Mouse (Mus musculus): ENCODE results near the gene Zfp276. TPM values are rescaled to one million over a fixed set of nuclear protein-coding genes. Genes with fewer than 3 reads are reported as not detected.

The Zfp276 gene
- polyA plus RNA-seq, 1 experiment, result 7.1 TPM

DNA sequence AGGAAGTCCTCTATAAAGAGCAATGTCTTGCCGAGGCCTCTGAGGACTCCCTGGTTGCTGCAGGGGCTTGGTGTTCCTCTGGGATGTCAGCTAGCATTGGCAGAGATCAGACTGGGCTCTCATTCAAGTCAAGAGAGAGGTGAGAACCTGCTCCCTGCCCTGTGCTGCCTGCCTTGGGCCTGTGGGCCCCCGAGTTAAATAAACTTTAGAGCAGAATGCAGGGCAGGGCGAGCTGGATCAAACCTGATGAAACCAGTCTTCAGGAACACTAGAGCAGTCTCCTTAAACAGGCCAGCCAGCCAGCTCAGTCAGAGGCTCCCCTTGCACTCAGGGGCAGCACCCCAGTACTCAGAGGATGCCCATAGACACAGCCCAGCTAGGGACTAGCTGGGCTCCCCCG, 17.9 kb downstream of the Zfp276 start:
- TF ChIP-seq GATA1 (IDR thresholded peaks at IDR 0.05; ENCODE audit: low read length), result no peak

DNA sequence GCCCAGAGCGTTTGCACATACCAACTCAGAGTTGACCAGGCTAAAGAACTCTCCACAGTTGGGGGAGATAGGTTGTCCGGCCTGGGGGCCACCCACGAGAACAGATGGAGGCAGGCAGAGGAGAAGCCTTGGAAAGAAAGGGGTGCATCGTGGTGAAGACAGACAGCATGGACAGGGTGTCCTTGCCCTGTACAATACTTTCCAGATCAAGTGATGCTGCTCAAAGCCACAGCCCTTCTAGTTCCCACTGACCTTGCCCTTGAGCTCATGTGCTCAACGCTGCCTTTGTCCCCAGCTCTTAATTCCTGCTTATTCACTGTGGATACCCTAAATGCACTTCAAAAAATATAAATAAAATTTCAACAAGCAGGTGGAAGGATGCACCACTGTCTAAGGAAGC, 20.5 kb downstream of the Zfp276 start:
- no peak for TF ChIP-seq GATA1 (IDR thresholded peaks at IDR 0.05; ENCODE audit: low read length)

DNA sequence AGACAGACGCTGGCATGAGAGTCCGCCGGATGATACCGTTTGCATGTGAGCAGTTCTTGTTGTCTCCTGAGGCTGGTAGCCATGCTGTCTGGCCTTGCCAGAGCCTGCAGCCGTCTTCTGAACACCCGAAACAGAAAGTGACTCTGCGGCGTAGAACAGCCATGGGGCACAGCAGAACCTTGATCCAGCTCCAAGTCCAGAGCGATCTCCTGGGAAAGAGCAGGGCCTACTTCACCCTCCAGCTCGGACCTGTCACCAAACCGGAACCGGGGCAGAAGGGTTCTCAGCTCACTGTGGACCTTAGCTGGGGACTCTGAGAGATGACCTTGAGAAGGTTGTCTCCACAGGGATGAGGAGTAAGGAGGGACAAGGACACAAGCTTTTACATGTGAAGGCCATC, 21.1 kb downstream of the Zfp276 start:
- TF ChIP-seq GATA1 (IDR thresholded peaks at IDR 0.05; ENCODE audit: low read length), result no peak

DNA sequence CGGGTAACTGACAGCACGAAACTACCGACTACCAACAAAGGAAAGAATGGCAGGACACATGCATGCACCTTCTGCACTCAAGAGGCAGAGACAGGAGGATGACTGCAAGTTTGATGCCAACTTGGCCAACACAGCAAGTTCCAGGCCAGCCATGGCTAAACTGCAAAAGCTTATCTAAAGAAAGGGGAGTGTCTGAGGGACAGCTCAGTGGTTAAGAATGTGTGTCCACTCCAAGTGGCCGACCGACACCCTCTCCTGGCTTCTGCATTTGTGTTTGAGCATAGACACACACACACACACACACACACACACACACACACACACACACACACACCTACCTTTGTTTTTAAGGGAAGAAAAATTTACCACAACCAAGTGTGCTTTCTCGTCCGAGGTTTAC, 24.4 kb downstream of the Zfp276 start:
- TF ChIP-seq GATA1 (IDR thresholded peaks at IDR 0.05; ENCODE audit: low read length), result no peak

DNA sequence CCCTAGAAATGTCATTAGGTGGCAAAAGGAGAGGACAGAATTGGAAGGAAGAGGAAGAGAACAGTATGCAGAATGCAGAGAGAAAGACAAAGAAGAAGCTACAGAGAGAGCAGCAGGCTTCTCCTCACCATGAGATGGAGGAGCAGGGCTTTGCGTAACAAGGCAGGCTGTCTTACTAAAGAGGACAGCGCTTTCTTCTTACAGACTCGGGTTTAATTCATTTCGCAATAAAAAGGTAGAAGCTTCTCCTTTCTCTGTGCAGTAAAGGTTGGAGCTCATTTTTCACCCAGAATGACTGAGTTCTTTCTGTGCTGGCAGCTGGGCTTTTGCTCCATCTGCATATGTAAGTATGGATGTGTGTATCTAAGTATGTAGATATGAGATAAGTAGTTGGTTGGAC, 25.8 kb downstream of the Zfp276 start:
- no peak for TF ChIP-seq GATA1 (IDR thresholded peaks at IDR 0.05; ENCODE audit: low read length)

DNA sequence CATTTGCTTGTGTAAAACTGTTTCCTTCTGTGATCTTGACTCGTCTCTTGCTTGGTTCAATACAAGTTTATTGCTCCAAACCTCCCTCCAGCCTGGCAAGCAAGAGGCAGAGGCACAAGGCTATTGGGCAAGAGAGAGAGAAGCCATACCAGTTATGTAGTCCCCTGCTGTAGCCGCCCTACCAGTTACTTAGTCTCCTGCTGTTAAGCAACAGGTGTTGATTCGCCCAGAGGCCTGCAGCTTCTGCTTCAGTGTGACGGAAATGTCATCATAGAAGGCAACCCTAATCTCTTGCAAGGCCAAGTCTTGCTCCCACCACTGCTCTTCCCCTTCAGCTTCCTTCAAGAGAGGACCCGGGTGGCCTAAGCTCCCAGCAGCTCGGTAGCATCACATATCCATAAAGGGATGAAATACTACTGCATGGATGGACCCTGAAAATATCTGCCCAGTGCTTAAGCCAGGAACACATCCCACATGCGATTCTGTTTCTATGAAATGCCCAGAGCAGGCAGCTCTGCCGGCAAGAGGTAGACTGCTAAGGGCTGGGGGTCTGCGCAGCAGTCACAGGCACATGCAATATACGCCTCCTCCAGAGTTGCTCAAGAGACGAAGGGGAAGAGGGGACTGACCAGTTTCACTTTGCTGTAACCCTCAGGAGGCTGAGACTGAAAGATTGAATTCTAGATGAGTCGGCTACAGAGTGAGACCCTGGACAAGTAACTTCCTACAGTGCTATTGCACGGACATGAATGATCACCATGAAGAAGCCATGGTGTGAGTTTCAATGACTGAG, 26.5 kb downstream of the Zfp276 start:
- no peak for TF ChIP-seq GATA1 (IDR thresholded peaks at IDR 0.05; ENCODE audit: low read length)

DNA sequence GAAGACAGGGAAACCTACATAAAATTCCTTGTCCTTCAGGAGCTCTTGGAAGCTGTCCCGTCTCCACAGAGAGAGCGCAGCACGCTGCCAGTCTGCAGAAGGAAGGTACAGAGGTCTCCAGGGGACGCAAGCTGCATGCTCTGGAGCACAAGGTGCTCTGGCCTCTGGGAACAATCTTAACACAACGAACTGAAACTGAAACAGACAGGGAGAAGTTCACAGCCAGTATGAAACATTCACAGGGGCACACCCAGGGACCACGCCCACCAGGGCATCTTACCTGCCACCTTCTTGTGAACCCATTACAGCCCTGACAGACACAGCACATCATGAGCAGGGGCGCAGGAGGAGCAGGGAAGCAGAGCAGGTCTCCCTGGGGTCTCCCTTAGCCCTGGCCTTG, 30.0 kb downstream of the Zfp276 start:
- TF ChIP-seq GATA1 (IDR thresholded peaks at IDR 0.05; ENCODE audit: low read length), result no peak

DNA sequence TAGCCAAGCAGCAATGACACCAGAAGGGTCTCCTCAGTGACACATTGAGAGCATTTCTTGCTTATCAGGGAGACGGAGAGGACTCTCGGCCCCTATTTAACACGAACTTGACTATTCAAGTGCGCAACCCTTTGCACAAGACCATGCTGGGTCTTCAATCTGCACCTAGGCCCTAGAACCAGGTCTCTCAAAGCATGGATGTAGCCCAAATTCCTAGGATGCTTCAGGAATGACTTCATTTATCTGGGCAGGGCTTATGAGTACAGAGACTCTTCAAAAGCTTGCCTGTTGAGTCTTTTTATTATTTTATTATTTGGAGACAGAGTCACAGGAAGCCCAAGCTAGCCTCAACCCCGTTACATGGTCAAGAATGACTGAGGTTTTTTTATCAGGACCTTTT, 30.5 kb downstream of the Zfp276 start:
- TF ChIP-seq GATA1 (IDR thresholded peaks at IDR 0.05; ENCODE audit: low read length), result no peak

DNA sequence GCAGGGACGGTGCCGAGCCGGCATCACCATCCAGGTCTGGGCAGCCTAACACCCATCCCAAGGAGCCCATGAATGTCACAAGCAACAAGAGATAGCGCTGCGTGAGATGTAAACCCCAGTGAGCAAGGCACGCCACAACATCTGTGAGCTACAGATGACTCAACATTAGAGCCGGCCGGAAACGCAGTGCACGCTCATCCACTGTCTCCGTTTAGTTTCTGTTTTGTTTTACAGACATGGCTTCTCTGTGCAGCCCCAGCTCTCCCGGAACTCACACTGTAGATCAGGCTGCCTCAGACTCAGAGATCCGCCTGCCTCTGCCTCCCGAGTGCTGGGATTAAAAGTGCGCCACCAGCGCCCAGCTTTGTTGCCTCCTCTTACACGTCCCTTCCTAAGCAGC, 33.4 kb downstream of the Zfp276 start:
- no peak for TF ChIP-seq GATA1 (IDR thresholded peaks at IDR 0.05; ENCODE audit: low read length)

DNA sequence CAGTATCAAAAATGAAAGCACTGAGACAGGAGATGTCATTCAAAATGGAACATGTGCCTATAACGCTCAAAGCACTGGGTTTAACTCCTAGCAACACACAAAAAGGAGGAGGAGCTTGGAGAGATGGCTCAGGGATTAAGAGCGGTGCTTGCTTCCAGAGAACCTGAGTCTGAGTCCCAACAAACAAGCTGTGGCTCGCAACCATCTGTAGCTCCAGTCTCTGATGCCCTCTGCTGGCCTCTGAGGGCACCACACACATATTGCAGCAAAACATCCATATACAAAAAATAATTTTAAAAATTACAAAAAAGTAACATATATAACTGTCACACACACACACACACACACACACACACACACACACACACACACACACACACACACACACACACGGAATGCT, 36.2 kb downstream of the Zfp276 start:
- no peak for TF ChIP-seq GATA1 (IDR thresholded peaks at IDR 0.05; ENCODE audit: low read length)

DNA sequence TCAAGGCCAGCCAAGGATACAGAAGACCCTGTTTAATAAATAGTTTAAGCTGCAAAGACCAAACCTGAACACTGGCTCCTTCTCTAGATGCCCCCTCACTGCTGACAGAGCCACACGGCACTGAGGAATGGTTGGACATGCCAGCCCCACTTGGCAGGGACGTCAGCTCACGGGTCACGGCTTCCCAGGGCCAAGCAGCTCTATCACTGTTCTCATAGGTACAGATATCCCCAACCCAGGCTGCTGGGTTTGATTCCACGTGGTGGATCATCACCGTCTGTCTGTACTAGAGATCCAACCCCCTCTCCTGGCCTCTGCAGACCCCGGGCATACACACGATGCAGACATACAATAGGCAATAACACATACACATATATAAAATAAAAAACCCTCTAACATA, 36.7 kb downstream of the Zfp276 start:
- TF ChIP-seq GATA1 (IDR thresholded peaks at IDR 0.05; ENCODE audit: low read length), result no peak

DNA sequence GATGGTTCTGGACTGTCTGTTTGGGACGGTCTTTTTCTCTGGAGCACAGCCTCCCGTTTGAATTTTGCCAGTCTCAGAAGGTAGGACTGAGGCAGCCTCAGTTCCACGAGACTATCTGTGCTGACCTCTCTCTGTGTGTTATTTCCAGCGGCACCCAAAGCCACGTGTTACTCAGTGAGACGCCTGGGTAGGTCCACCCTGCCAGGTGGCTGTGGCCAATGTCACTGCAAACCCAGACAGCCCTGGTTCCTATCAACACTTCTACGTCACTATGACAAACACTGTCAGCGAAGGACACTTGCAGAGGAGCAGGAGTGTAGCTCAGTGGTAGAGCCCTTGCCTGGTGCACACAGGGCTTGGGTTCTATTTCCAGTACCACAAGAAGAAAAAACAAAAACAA, 37.7 kb downstream of the Zfp276 start:
- no peak for TF ChIP-seq GATA1 (IDR thresholded peaks at IDR 0.05; ENCODE audit: low read length)

DNA sequence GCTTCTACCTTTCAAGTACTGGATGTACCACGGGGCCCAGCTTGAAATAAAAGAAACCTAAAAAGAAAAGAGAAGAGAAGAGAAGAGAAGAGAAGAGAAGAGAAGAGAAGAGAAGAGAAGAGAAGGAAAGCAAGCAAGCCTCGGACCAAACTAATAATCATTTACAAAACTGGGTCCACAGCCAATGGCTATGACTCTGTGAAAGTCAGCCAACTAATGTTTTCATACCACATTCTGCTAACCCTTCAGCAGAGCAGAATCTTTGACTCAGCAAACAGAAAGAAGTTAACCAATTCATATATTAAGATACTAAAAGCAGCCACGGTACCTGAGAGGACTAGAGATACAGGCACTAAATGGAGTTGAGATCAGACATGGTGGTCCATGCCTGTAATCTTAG, 38.3 kb downstream of the Zfp276 start:
- TF ChIP-seq GATA1 (IDR thresholded peaks at IDR 0.05; ENCODE audit: low read length), result no peak

DNA sequence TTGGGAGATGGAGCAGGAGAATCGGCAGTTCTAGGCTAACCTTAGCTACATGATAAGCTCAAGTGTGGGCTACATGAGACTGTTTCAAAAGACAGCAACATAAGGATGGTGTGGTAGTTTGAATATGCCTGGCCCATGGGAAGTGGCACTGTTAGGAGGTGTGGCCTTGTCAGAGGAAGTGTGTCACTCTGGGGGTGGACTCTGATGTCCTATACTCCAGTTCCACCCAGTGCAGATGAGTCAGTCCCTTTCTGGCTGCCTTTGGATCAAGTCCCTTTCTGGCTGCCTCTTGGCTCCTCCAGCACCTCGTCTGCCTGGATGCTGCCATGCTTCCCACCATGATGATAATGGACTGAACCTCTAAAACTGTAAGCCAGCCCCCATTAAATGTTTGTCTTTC, 38.8 kb downstream of the Zfp276 start:
- TF ChIP-seq GATA1 (IDR thresholded peaks at IDR 0.05; ENCODE audit: low read length), result no peak

DNA sequence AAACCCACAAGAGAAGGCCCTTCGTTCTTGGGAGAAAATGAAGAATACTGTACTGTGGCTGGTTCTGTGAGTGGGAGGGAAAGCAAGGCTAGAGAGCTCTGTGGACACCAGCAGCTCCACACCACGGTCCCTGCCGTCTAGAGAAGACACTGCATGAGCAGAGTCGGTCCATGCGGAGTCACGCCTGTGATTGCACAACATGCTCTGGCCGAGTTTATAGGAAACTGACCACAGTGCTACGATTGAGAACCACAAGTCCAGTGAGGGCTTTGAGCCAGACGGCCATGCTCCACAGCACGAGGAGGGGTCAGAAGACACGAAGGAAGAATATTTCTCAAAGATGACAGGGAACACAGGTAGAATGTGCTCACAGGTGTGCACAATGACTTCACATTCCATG, 44.3 kb downstream of the Zfp276 start:
- no peak for TF ChIP-seq GATA1 (IDR thresholded peaks at IDR 0.05; ENCODE audit: low read length)

DNA sequence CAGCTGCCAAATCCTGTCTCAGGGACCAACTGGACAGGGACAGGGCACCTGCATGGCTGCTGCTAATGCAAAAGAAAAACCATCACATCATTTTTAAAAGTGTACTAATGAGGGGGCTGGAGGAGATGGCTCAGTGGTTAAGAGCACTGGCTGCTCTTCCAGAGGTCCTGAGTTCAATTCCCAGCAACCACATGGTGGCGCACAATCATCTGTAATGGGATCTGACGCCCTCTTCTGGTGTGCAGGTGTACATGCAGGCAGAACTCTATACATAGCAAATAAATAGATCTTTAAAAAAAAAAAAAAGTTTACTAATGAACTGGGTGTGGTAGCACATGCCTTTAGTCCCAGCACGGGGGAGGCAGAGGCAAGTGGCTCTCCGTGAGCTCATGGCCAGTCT, 54.7 kb downstream of the Zfp276 start:
- TF ChIP-seq GATA1 (IDR thresholded peaks at IDR 0.05; ENCODE audit: low read length), result no peak

DNA sequence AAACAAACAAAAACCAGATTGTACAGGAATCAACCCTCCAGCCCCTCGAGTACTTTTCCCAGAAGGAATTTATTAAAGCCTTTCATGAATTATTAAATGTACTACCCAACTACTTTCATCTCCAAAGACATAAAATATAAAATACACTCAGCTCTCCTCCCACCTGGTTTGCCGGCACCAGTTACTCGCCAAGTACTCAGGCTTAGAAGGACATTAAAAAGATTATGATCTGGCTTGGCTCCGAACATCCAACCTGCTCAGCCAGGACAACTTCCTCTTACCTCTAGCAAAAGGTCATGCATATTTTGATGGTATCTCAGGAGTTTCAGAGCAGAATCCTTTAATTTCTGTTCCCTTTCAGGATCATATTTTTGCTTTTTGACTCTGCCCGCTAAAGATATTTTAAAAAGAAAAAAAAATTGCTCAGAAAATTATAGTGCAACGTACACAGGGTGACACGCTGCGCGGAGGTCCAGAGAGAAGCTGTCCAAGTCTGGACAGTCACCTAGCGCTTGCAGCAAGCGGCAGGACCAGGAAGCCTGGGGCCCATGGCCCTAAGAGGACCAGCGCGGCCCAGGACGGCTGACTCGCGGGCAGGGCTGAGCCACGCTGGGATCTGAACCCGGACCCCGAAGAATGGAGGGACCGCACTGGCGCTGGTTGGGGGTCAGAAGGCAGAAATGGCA, 63.9 kb downstream of the Zfp276 start:
- TF ChIP-seq GATA1 (IDR thresholded peaks at IDR 0.05; ENCODE audit: low read length), result no peak
